Comparison of ENCODE assay signal across 11 mouse cellular contexts in genomic region chr3:25903140-25903809, GRCm38 (mm10).
DNase-seq lines count a peak whose midpoint lies in the region; ATAC-seq and TF ChIP-seq lines count a peak whose summit lies in the region.
"Had no signal": no experiment of that assay in that cellular context is flagged by ENCODE, and none has a peak within 500 bp of the region (broad histone marks: within the 10 kb centered on the region; RNA-seq: fewer than 3 reads in every experiment).

No protein-coding gene starts in this region.

- no peaks in the 10 kb centered on the region for H3K36me3 ChIP-seq in hindbrain, embryonic 15.5 days
- no peaks in the 10 kb centered on the region for H3K36me3 ChIP-seq in hindbrain, embryonic 11.5 days (ENCODE audit: control insufficient read depth, insufficient read depth, low read length)
- no peaks in the 10 kb centered on the region for H3K36me3 ChIP-seq in forebrain, postnatal 0 days (ENCODE audit: insufficient read depth)
- no peaks in the 10 kb centered on the region for H3K36me3 ChIP-seq in thymus, adult 2 months (ENCODE audit: control insufficient read depth, insufficient read depth, low read length)

- H3K9me3 ChIP-seq in hindbrain, embryonic 15.5 days = 0 out of 2 replicates have a peak, but pooled peaks cover 6% of the 10 kb centered on the region
- H3K9me3 ChIP-seq in hindbrain, embryonic 11.5 days (ENCODE audit: control insufficient read depth, low read length) = no peaks in the 10 kb centered on the region
- no peaks in the 10 kb centered on the region for H3K9me3 ChIP-seq in forebrain, postnatal 0 days (ENCODE audit: low read length)

- no peak overlapping the region for H3K4me3 ChIP-seq in hindbrain, embryonic 15.5 days
- H3K4me3 ChIP-seq in hindbrain, embryonic 11.5 days (ENCODE audit: low read depth, low read length) = no peak overlapping the region
- H3K4me3 ChIP-seq in forebrain, postnatal 0 days (ENCODE audit: low read depth, low read length) = no peak overlapping the region
- H3K4me3 ChIP-seq in thymus, adult 2 months (ENCODE audit: control insufficient read depth, insufficient read depth, low read length) = no peak overlapping the region

- TF ChIP-seq POLR2A in thymus, adult 2 months (IDR thresholded peaks at IDR 0.05; ENCODE audit: control insufficient read depth, extremely low read depth, insufficient read depth, low read length, poor library complexity) = no peak

- peak overlapping the region; percentile 56 for H3K27ac ChIP-seq in hindbrain, embryonic 15.5 days (replicated peaks)
- no peak overlapping the region for H3K27ac ChIP-seq in hindbrain, embryonic 11.5 days (ENCODE audit: low read depth, low read length)
- no peak overlapping the region for H3K27ac ChIP-seq in forebrain, postnatal 0 days (ENCODE audit: low read depth, low read length)
- no peak overlapping the region for H3K27ac ChIP-seq in thymus, adult 2 months (ENCODE audit: control insufficient read depth, insufficient read depth, low read length)

- ATAC-seq in hindbrain, embryonic 15.5 days (ENCODE audit: low FRiP score, low read depth) = peak; percentile 85; the same call in 1 of the 2 replicates
- ATAC-seq in hindbrain, embryonic 11.5 days (ENCODE audit: low FRiP score) = no peak
- peak; percentile 55; the same call in 1 of the 2 replicates for ATAC-seq in forebrain, postnatal 0 days
- no peak for ATAC-seq in megakaryocyte-erythroid progenitor cell, adult 5-6 weeks (replicated peaks; ENCODE audit: low FRiP score, low TSS enrichment, poor library complexity, severe bottlenecking)
- no peak for ATAC-seq in megakaryocyte, adult 5-6 weeks (ENCODE audit: poor library complexity, severe bottlenecking)

- H3K27me3 ChIP-seq in hindbrain, embryonic 15.5 days = no peaks in the 10 kb centered on the region
- no peaks in the 10 kb centered on the region for H3K27me3 ChIP-seq in hindbrain, embryonic 11.5 days (ENCODE audit: control insufficient read depth, insufficient read depth, low read length)
- H3K27me3 ChIP-seq in forebrain, postnatal 0 days (ENCODE audit: insufficient read depth, low read length) = no peaks in the 10 kb centered on the region
- H3K27me3 ChIP-seq in thymus, adult 2 months (ENCODE audit: control insufficient read depth, insufficient read depth, low read length) = no peaks in the 10 kb centered on the region

- no peak overlapping the region for H3K4me2 ChIP-seq in hindbrain, embryonic 15.5 days
- H3K4me2 ChIP-seq in hindbrain, embryonic 11.5 days (replicated peaks; ENCODE audit: low read depth, low read length) = no peak overlapping the region
- H3K4me2 ChIP-seq in forebrain, postnatal 0 days (ENCODE audit: low read depth) = no peak overlapping the region

- WGBS in hindbrain, embryonic 15.5 days = 61% methylated on average over 11 of the region's 11 CpGs
- WGBS in hindbrain, embryonic 11.5 days = 86% methylated on average over 11 of the region's 11 CpGs
- WGBS in forebrain, postnatal 0 days = 48% methylated on average over 11 of the region's 11 CpGs
- WGBS in thymus, adult 2 months = 89% methylated on average over 11 of the region's 11 CpGs

- no peaks in the 10 kb centered on the region for H3K4me1 ChIP-seq in hindbrain, embryonic 15.5 days (replicated peaks)
- H3K4me1 ChIP-seq in hindbrain, embryonic 11.5 days (replicated peaks; ENCODE audit: control insufficient read depth, insufficient read depth, low read length) = no peaks in the 10 kb centered on the region
- H3K4me1 ChIP-seq in forebrain, postnatal 0 days (ENCODE audit: insufficient read depth) = no peaks in the 10 kb centered on the region
- no peaks in the 10 kb centered on the region for H3K4me1 ChIP-seq in thymus, adult 2 months (replicated peaks; ENCODE audit: control insufficient read depth, insufficient read depth, low read length)

- no peak overlapping the region for H3K9ac ChIP-seq in hindbrain, embryonic 15.5 days
- no peak overlapping the region for H3K9ac ChIP-seq in hindbrain, embryonic 11.5 days (ENCODE audit: low read depth, low read length)
- no peak overlapping the region for H3K9ac ChIP-seq in forebrain, postnatal 0 days

- DNase-seq in hindbrain, embryonic 11.5 days (ENCODE audit: low spot score) = no peak
- peak; percentile 51 for DNase-seq in forebrain, postnatal 0 days
- DNase-seq in left cerebral cortex, adult 11 months (ENCODE audit: low spot score) = peak; percentile 68
- DNase-seq in right cerebral cortex, postnatal 4 days = peak; percentile 65
- no peak for DNase-seq in thymus, adult 2 months
- DNase-seq: embryo, embryonic 11 days; gastrocnemius, postnatal 36 days; kidney, adult 9 months had no signal

- TF ChIP-seq CTCF in forebrain, postnatal 0 days (IDR thresholded peaks at IDR 0.05; ENCODE audit: low read depth) = no peak
- TF ChIP-seq CTCF in thymus, adult 2 months (IDR thresholded peaks at IDR 0.05; ENCODE audit: borderline replicate concordance, control insufficient read depth, extremely low read depth, insufficient read depth, low read length, poor library complexity) = no peak

Comparison
In these comparisons a context has a peak if more than half of its experiments do, and no peak if none do; other contexts are left out.
1. ATAC-seq: peak in hindbrain, embryonic 15.5 days (single experiment) and forebrain, postnatal 0 days (single experiment); none in hindbrain, embryonic 11.5 days (single experiment), megakaryocyte-erythroid progenitor cell, adult 5-6 weeks (single experiment) and megakaryocyte, adult 5-6 weeks (single experiment).
2. DNase-seq: peak in forebrain, postnatal 0 days (single experiment), left cerebral cortex, adult 11 months (single experiment) and right cerebral cortex, postnatal 4 days (single experiment); none in hindbrain, embryonic 11.5 days (single experiment) and thymus, adult 2 months (single experiment).